Mouse (Mus musculus) forebrain, embryonic 14.5 days (tissue): ENCODE results near the gene St7. TPM values are rescaled to one million over a fixed set of nuclear protein-coding genes. Genes with fewer than 3 reads are reported as not detected.

Experiments used
- ATAC-seq: fragments of 200-750 bp; cut with Nextera tagmentation; 2 replicates; pipeline ENCODE4 v1.8.0; 2017; ENCODE audit warnings: mild to moderate bottlenecking, moderate library complexity
- DNase-seq: peaks from one replicate; pipeline ENCODE4 v3.0.0-alpha.2; 2015; ENCODE audit warnings: low spot score
- H3K27ac ChIP-seq: fragments of 300-500 bp; sonication (generic); 2 replicates; pipeline ENCODE4 v1.5.1; 2014; ENCODE audit warnings: low read depth, mild to moderate bottlenecking, control low read depth, low read length, moderate library complexity
- H3K27me3 ChIP-seq: fragments of 300-500 bp; sonication (generic); replicated peaks from 2 replicates; pipeline ENCODE4 v1.6.1; 2014; ENCODE audit warnings: low read length, control low read depth, mixed read lengths; ENCODE audit not compliant: control insufficient read depth, insufficient read depth
- H3K36me3 ChIP-seq: fragments of 300-500 bp; sonication (generic); 2 replicates; pipeline ENCODE4 v1.6.1; 2014; ENCODE audit warnings: low read length, control low read depth; ENCODE audit not compliant: control insufficient read depth, insufficient read depth
- H3K4me1 ChIP-seq: fragments of 300-500 bp; sonication (generic); 2 replicates; pipeline ENCODE4 v1.6.1; 2014; ENCODE audit warnings: antibody characterized with exemption, low read length, control low read depth; ENCODE audit not compliant: control insufficient read depth, insufficient read depth
- H3K4me2 ChIP-seq: fragments of 300-500 bp; sonication (generic); 2 replicates; pipeline ENCODE4 v1.6.1; 2014; ENCODE audit warnings: mild to moderate bottlenecking, control low read depth, low read length
- H3K4me3 ChIP-seq: fragments of 300-500 bp; sonication (generic); 2 replicates; pipeline ENCODE4 v1.5.1; 2014; ENCODE audit warnings: low read depth, low read length, control low read depth
- H3K9ac ChIP-seq: fragments of 300-500 bp; sonication (generic); 2 replicates; pipeline ENCODE4 v1.6.1; 2014; ENCODE audit warnings: mild to moderate bottlenecking, low read length, control low read depth, moderate library complexity
- H3K9me3 ChIP-seq: fragments of 300-500 bp; sonication (generic); replicated peaks from 2 replicates; pipeline ENCODE4 v1.6.1; 2016; ENCODE audit warnings: low read length, control low read depth, mixed read lengths; ENCODE audit not compliant: control insufficient read depth
- WGBS: fragments of 180-500 bp; shearing (Covaris S2); extraction: QIAGEN DNeasy Blood & Tissue Kit; methylation state at CpG from one replicate; pipeline ENCODE4 v1.1.7; 2014; 5-methylcytosine and 5-hydroxymethylcytosine counted together
- polyA plus RNA-seq: library from polyadenylated mRNA; unstranded; fragments of >200 nt; fragmentation: Nextera tagmentation; extraction: Ambion mirVana; gene quantifications from 2 replicates; pipeline ENCODE4 v1.2.1, GENCODE M21; 2014

The St7 gene
- 55.2 and 60.3 TPM in 2 replicates for polyA plus RNA-seq

DNA sequence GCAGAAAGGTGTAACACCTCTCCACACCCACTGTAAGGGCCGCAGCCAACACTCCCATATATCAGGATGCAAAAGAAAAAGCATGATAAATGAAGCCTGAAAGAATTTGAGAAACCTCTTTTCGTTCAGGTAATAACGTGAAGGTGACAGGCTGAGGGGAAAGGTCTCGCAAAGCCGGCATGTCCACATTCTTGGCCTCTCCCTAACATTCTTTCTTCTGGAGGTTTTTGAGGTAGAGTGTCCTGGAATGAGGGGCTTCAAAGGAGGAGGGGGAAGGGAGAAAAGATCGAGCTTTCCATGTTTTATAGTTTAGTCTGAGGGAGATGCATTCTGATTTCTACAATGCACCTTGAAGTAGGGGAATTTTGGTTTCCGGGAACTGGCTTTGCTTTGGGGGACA is at the start of gene St7:
Gene St7, plus strand, starts transcription at position 287 of the 400 bp plus-strand sequence.
- peak within 1 kb of the TSS; percentile 72 for H3K4me3 ChIP-seq
- DNase-seq (no peak), ATAC-seq (no peak)
- peak within 1 kb of the TSS; percentile 76 for H3K4me2 ChIP-seq
- no peak within 1 kb of the TSS for H3K27ac ChIP-seq
- H3K9me3 ChIP-seq = no peaks in the 10 kb centered on the region
- no peaks in the 10 kb centered on the region for H3K27me3 ChIP-seq
- 0 out of 2 replicates have a peak, but pooled peaks cover 7% of the 10 kb centered on the region for H3K4me1 ChIP-seq
- peak within 1 kb of the TSS; percentile 80 for H3K9ac ChIP-seq
- H3K36me3 ChIP-seq = no peaks in the 10 kb centered on the region
- 82% methylated on average over 7 of the region's 7 CpGs for WGBS

DNA sequence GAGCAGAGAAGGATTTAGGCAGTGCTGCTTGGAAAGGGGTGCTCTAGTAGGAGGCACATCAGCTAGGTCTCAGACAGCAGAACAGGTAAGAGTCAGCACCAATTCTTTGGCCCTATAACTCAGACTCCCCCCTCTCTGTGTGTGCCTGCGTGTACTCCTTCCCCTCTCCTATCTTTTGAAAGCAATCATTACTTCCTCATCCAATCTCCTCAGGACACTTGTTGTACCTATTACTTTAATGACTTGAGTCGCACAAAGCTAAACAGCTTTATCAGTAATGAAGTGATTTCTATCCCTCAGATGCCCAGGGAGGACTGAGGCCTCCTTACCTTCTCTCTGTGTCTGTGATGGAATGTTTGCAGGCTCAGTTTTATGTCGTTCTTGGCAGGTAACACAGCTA is 46.6 kb upstream of the St7 start:
- Histone ChIP-seq H3K27me3 (no peaks in the 10 kb centered on the region), H3K9ac (no peak overlapping the region), H3K4me2 (no peak overlapping the region), H3K4me1 (no peaks in the 10 kb centered on the region), H3K4me3 (no peak overlapping the region), H3K36me3 (peaks cover 19% of the 10 kb centered on the region), H3K27ac (no peak overlapping the region), H3K9me3 (no peaks in the 10 kb centered on the region)
- no peak for DNase-seq
- WGBS = 75% methylated on average over 3 of the region's 3 CpGs
- no peak for ATAC-seq

DNA sequence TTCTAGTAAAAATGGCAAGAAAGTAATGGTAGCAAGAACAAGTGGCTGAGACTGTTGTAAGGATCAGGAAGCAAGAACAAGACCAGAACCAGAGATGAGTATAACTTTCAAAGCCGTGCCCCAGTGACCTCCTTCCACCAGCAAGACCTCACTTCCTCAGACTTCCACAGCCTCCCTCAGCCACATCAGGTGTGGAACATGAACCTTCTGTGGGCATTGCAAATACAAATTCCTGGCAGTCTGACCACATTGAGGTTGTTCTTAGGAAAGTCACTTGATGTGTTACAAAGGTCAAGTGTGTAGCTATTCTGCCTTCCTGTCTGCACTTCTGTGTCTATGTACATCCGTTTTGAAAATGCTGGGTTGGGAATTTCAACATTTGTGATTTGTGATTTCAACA is 40.6 kb upstream of the St7 start:
- DNase-seq (no peak), ATAC-seq (no peak)
- H3K4me1 ChIP-seq = no peaks in the 10 kb centered on the region
- no peak overlapping the region for H3K4me2 ChIP-seq
- H3K36me3 ChIP-seq = peaks cover 41% of the 10 kb centered on the region
- no peaks in the 10 kb centered on the region for H3K27me3 ChIP-seq
- 93% methylated on average over 2 of the region's 2 CpGs for WGBS
- no peaks in the 10 kb centered on the region for H3K9me3 ChIP-seq
- no peak overlapping the region for H3K9ac ChIP-seq
- H3K27ac ChIP-seq = no peak overlapping the region
- H3K4me3 ChIP-seq = no peak overlapping the region

DNA sequence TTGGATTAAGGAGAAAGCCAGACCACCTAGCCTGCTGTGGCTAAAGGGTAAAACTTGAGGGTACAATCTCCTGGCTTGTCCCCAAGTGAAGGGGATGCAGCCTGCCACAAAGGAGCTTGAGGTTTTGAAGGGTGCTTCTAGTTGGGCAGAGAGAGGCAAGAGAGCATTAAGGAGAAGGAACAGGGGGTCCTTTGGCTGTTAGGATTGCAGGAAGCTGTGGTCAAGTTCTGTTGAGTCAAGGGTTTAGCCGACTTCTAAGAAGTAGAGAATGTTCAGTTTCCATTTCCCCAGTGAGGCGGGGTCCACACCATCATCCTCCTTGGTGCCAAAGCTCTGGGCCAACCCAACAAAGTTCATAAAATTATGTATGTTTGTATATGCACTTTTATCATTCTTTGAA is 37.7 kb upstream of the St7 start:
- no peaks in the 10 kb centered on the region for H3K4me1 ChIP-seq
- no peaks in the 10 kb centered on the region for H3K9me3 ChIP-seq
- ATAC-seq (no peak), DNase-seq (no peak)
- H3K27ac ChIP-seq = no peak overlapping the region
- 98% methylated on average over 2 of the region's 2 CpGs for WGBS
- H3K9ac ChIP-seq = no peak overlapping the region
- H3K36me3 ChIP-seq = peaks cover 38% of the 10 kb centered on the region
- H3K4me2 ChIP-seq = no peak overlapping the region
- no peak overlapping the region for H3K4me3 ChIP-seq
- H3K27me3 ChIP-seq = no peaks in the 10 kb centered on the region

DNA sequence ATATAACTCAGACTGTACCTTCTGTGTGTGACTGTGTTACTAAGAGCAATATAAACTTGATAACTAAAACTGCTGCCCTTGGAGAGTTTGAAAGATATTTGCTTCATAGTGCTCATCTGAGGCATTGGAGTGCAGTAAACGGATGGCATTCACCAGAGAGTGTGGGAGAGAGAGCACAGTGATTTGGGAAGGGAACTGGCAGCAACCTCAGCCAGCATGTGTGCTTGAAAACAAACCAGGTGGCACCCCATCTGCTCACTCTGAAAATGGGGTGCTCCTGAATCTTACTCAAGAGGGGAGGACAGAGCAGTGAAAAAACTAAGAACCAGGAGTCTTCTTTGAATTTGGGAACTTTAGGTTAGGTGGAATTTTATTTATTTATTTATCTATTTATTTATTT is 35.4 kb upstream of the St7 start:
- Histone ChIP-seq H3K4me1 (no peaks in the 10 kb centered on the region), H3K4me2 (no peak overlapping the region), H3K9ac (no peak overlapping the region), H3K27me3 (no peaks in the 10 kb centered on the region), H3K27ac (no peak overlapping the region), H3K36me3 (peaks cover 41% of the 10 kb centered on the region), H3K4me3 (no peak overlapping the region), H3K9me3 (no peaks in the 10 kb centered on the region)
- WGBS = 61% methylated on average over 1 of the region's 1 CpGs
- peak; percentile 66 for DNase-seq
- ATAC-seq = peak; percentile 77; the same call in 1 of the 2 replicates

DNA sequence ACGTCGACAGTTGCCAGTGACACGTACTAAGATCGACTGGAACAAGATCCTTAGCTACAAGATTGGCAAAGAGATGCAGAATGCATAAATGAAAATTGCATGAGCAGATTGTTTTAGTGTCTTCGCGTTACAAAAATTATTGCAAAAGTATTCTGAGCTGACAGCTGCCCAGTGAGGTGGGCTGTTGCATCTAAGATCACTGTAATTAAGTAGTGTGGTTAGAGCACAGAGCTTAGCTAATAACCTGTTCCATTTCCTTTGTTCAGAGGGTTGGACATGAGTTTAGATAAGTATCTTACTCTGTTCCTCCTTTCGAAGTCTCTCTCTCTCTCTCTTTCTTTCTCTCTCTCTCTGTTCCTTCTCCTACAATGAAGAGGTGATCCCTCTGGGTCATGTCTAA is 27.4 kb upstream of the St7 start:
- Histone ChIP-seq H3K36me3 (peaks cover 62% of the 10 kb centered on the region), H3K9ac (no peak overlapping the region), H3K27ac (no peak overlapping the region), H3K27me3 (no peaks in the 10 kb centered on the region), H3K4me2 (no peak overlapping the region), H3K4me1 (no peaks in the 10 kb centered on the region), H3K4me3 (no peak overlapping the region), H3K9me3 (no peaks in the 10 kb centered on the region)
- 92% methylated on average over 7 of the region's 7 CpGs for WGBS
- no peak for DNase-seq
- ATAC-seq = no peak

- no peaks in the 10 kb centered on the region for H3K4me1 ChIP-seq
- no peak overlapping the region for H3K27ac ChIP-seq
- ATAC-seq = no peak
- no peak overlapping the region for H3K4me2 ChIP-seq
- no peak overlapping the region for H3K9ac ChIP-seq
- H3K36me3 ChIP-seq = peaks cover 57% of the 10 kb centered on the region
- no peaks in the 10 kb centered on the region for H3K9me3 ChIP-seq
- H3K27me3 ChIP-seq = no peaks in the 10 kb centered on the region
- H3K4me3 ChIP-seq = no peak overlapping the region
- no peak for DNase-seq
Observed at GRCm38 (mm10) chr6:17666024-17666423, 26.7 kb upstream of the St7 start.

- H3K36me3 ChIP-seq = peaks cover 44% of the 10 kb centered on the region
- H3K9ac ChIP-seq = no peak overlapping the region
- no peak overlapping the region for H3K27ac ChIP-seq
- WGBS = 97% methylated on average over 3 of the region's 3 CpGs
- H3K4me3 ChIP-seq = no peak overlapping the region
- no peaks in the 10 kb centered on the region for H3K4me1 ChIP-seq
- no peaks in the 10 kb centered on the region for H3K9me3 ChIP-seq
- DNase-seq (no peak), ATAC-seq (no peak)
- H3K27me3 ChIP-seq = no peaks in the 10 kb centered on the region
- H3K4me2 ChIP-seq = no peak overlapping the region
Observed at GRCm38 (mm10) chr6:17667813-17668212, 24.9 kb upstream of the St7 start.

DNA sequence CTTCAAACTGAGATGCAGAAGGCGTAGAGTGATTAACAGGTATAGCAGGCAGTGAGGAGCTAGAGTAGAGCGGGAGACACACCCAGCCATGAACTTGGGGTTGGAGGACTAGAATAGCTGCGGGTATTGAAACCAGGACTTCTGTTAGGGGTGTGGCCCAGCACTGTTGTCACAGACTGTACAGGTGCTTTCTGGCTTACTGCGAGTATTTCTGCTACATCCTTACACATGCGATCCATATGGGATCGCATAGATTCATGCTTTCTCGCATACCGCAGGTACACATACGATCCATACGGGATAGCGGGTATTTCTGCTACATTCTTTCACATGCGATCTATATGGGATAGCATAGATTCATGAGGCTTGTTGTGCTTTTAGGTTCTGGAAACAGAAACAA is 24.4 kb upstream of the St7 start:
- 97% methylated on average over 12 of the region's 12 CpGs for WGBS
- Histone ChIP-seq H3K9ac (no peak overlapping the region), H3K27me3 (no peaks in the 10 kb centered on the region), H3K4me1 (no peaks in the 10 kb centered on the region), H3K36me3 (peaks cover 39% of the 10 kb centered on the region), H3K9me3 (no peaks in the 10 kb centered on the region), H3K4me2 (no peak overlapping the region), H3K27ac (no peak overlapping the region), H3K4me3 (no peak overlapping the region)
- no peak for DNase-seq
- no peak for ATAC-seq
